Mouse (Mus musculus): Measurements from ENCODE around the gene Dnah11.
"Not testable (repeated sequence)": the region's sequence is repeated elsewhere in the genome, so short reads cannot be mapped to it uniquely, and the experiment has no call there.

Dnah11 gene

DNA sequence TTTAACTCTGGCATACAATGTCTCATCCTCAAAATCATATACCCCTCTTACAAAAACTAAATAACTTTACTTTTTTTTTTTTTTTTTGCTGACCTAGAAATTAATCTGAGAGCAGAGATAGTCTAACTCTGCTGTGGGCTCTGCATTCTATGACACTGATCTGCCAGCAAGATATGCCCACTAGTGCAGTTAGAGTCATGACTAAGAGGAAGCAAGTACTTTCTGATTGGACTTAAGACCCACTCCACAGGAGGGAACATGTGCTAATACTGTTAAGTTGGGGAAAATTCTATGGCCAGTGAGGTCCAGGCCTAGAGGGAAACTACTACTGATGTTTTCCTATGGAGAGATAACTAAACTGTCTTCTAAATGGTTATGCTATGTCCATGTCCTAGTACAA, 225.1 kb downstream of the Dnah11 start:
- no peak for DNase-seq (ENCODE audit: low spot score)

DNA sequence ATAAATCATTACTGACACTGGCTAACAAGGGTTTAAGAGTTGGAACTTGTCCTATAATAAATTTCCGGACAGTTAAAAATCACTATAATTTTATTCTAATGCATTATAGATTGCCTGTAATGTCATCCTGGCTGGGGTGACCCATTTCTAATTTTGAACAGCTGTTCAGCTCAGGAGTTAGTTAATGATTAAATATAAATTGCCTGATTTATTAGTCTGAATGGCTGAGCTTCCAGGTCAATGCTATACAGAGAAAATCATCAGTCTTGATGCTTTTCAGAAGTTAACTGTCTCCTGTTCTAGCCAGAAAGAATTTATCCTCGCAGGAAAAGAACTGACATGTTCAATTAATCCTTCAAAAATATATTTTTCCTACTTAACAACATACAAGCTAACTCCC, 236.1 kb downstream of the Dnah11 start:
- no peak for DNase-seq (ENCODE audit: low spot score)

DNA sequence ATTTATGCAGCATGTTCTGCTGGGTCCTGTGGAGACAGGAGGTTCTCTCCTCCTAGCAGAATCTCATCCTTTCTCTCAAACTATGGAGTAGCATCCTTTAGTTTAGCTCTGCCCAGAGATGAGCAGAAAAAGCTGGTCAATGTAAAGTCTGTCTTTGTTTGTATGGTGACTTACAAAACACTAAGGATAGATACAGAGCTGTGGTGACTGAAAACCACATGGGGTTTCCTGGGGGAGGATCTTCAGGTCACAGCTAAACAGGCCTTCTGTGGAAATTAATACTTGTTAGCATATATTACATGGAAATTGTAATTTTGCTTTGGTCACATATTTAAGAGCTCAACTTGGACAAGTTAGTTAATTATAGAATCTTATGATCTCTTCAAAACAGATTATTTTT, 239.6 kb downstream of the Dnah11 start:
- no peak for DNase-seq (ENCODE audit: low spot score)

DNA sequence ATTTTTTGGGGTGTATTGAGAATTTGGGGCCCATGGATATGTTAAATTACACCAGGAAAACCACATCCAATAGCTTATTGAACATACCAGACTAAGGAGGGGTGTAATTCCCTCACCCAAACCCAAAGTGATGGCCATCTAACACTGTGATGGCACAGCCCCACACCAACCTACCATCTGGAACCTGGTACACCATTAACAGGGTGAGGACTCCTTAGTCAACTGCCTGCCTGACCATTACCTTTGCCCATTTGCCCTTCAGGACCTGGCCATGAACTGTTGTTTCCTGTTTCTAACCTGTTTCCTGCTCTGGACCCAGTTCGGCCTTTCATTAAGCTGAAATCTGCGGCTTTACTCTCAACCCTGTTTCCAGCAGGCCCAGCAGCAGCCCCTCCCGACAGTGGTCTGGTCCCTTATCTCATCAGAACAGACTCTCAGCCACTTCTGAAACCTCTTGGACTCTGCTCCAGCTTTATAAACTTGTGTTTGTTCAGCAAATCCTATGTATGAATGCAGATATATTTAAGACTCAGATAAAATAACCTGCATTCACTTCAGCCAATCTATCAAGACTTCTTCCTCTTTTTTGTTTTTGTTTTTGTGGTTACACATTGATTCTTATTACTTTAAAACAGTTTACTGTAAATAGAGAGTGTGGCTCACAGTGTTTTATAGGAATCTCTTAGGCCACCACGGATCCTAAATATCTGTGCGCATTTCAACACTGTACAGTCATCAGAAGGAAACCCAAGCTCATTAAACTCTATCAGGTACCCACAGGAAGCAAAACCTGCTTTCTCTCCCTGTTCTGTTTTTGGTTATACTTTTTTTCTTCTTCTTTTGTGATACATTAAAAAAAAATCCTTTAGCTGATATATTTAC, 251.8 kb downstream of the Dnah11 start:
- no peak for DNase-seq (ENCODE audit: low spot score)

DNA sequence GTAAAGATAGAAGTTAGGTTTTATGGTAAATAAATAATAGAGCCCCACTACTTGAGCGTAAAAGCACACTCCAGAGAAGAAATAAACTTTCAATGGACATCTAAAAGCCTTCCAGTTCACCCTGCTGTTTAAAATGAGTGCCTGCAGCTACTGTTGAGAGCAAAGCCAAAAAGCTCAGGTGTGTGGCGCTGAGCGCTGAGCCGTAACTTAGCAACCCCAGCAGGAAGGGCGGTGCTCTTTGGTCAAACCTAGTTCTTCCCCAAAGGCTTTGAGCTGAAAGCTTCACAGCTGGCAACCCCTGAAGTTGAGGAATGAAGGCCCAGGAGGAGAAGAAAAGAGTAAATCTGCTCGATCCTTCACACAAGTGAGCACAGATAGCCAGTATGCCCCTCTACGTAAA, 256.9 kb downstream of the Dnah11 start:
- DNase-seq (ENCODE audit: low spot score), result no peak

DNA sequence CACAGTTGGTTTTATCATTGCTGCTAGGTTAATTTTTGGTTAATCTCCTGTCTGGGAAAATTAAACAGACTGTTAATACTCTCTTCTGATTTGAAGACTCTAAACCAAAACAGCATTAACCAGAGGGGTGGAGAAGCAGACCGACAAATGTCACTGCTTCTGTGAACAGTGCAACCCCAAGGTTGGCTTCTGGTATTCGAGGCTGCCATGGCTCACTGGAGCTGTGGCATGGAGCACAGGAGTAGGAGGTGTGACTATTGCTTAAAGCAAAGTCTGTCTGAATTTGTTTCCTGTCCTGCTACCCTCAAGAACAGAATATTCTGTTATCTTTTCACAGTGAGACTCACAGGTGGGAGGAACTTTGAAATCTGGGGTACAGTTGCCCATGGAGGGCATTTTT, 260.6 kb downstream of the Dnah11 start:
- DNase-seq (ENCODE audit: low spot score), result no peak

DNA sequence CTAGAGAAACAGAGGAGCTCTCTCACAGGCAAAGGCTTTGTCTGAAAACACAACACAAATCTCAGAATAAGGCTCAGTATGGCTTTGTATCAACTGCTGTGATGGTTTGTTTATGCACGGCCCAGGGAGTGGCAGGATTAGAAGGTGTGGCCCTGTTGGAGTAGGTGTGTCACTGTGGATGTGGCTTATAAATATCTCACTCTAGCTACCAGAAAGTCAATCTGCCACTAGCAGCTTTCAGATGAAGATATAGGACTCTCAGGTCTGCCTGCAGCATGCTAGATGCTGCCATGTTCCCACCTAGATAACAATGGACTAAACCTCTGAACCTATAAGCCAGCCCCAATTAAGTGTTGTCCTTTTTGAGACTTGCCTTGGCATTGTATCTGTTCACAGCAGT, 266.8 kb downstream of the Dnah11 start:
- DNase-seq (ENCODE audit: low spot score), result no peak

DNA sequence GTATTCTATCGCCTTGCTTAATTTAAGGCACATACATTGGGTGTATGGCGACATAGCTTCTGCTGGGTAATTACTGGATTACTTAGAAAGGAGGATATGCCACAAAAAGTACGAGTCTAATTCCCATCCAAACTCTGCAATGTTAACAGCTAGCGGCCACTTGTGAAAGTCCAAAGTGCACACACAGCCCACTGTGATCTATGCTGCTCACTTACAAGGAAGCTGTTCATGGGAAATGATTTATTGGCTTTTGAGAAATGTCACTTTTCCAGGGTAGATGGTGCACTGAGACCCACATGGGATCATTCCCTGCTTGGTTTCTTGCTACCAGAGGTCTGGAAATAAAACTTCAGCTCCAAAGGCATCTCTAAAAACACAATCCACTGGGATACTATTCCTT, 269.1 kb downstream of the Dnah11 start:
- no peak for DNase-seq (ENCODE audit: low spot score)

DNA sequence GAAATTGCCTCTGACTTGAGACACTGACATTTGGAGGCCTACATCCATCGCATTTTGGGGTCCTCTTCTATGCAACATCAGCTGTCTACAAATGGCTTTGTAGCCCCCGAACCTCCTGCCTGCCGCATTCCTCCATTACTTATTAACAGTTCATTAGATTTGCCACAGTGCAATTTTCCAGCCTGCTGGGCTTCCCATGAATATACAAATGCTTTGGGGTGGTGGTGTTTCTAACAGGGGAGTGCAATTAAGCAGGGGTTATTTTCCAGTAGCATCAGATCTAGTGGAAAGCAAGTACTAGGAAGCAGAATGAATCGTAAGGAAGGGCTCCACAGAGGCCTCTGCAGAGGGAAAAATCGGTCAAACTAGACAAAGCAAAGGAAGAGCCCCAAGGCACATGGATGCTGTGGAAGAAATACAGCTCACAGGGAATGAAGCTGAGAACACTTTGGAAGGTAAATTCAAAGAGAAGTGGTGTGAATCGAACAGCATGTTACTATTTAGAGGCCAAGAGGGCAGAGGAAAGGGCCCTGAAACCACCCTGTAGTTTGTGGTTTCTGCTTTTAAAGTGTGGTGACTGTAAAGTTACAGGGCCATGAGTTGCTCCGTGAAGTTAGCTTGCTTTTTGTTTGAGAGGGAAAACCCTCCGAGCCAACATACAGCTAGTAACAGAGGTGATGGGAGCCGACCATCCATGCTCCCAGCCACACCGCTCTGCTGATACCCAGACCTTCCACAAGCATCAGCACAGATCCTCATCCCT, 282.8 kb downstream of the Dnah11 start:
- DNase-seq (ENCODE audit: low spot score), result peak; percentile 44

DNA sequence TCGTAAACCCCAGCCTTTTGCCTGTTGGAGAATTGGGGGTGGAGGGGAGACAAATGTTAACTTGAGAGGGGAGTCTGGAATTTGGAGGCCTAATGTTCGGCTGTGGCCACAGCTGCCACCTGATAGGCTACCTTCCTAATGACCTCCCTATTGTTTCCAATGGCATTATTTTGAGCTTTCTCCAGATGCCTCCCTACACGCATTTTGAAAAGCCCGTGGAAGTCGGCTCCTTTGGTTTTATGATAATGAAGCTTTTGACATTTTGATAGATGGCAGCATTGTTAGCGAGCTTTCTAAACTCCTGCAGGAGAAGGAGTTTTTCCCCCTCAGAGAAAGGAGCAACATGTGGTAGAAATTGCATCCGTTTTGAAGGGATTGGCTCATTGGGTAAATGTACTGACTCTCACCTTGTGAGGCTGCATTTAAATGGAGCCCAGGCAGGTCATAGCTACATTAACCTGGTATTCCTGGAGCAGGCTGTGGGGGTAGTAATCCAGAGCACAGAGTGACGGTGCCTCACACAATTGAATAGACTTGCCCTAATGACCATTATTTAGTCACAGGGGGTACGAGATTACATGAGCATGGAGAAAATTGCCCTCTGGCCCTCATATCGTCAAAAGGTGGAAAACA, 284.1 kb downstream of the Dnah11 start:
- DNase-seq (ENCODE audit: low spot score), result peak; percentile 54

DNA sequence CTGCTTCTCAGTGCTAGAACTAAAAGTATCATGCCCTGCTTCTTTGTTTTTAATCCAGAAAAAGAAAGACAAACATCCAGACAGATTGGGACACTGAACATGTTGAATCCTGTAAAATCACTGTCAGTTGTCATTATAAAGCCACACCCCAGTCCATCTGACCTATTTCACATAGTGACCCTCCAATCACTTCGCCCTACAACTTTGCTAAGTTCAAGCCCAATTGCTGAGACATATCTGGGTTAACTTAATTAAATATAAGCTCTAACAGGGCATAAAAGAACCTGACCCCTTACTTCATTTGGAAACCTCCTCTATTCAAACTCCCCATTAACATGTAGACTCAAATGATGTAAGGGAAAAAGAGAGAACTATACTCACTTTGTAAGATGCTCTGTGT, 287.4 kb downstream of the Dnah11 start:
- DNase-seq (ENCODE audit: low spot score), result no peak

DNA sequence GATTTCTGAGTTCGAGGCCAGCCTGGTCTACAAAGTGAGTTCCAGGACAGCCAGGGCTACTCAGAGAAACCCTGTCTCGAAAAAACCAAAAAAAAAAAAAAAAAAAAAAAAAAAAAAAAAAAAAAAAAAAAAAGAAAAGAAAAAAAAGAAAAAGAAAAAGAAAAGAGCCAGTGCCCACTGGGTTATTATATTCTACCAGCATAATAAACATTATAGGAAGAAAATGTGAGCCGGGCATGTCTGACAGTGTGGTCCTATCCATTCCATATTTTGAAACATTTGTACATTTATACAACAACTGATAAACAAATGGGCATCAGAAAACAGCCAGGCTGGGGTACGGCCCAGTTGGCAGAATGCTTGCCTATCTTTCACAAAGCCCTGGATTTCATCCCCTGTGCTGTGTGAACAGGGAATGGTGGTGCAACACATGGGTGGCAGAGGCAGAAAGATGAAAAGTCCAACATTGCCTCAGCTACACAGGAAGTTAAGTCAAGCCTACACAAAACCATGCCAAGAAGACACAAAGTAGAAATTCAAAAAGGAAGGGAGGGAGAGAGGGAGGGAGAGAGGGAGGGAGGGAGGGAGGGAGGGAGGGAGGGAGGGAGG, 293.5 kb downstream of the Dnah11 start:
- DNase-seq (ENCODE audit: low spot score), result not testable (repeated sequence)

DNA sequence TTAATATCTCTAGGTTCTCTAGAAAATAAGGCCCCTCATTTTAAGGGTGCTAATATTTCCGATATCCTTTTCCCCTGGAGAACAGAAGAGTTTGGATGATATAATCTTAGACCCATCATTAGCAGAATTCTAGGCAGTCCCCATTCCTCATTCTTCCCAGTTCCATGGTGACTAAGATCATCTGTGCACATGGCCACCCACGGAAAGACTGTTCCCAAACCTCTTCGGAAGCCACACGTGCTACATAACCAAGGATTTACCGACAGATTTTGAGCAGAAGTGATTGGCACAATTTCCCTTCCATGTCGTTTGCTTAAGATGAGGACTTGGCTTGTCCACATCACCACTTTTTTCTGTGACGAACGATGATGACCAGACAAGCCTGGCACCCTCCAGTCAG, 295.2 kb downstream of the Dnah11 start:
- no peak for DNase-seq (ENCODE audit: low spot score)

DNA sequence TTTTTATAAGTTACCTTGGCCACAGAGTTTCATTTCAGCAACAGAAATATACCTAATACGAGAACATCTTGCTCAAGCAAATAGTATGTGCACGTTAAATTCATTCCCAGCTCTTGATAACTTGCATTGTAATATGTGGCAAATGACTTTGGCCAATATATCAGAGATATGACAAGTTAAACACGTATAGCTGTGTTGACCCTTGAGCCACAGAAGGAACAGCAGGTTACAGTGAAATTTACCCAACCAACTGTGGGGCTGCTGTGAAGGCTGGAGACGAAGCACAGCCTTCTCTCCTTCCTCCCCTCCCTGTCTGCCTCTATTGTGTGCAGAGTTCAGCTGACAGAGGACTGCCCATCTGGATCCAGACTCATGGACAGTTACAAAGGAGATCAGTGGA, 297.5 kb downstream of the Dnah11 start:
- DNase-seq (ENCODE audit: low spot score), result not testable (repeated sequence)

DNA sequence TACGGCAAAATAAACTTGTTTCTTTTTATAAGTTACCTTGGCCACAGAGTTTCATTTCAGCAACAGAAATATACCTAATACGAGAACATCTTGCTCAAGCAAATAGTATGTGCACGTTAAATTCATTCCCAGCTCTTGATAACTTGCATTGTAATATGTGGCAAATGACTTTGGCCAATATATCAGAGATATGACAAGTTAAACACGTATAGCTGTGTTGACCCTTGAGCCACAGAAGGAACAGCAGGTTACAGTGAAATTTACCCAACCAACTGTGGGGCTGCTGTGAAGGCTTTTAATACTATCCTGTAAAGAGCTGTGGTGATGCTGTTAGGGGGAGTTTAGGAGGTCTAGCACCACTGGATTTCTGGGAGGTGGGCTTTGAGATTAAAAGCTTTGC, 298.0 kb downstream of the Dnah11 start:
- not testable (repeated sequence) for DNase-seq (ENCODE audit: low spot score)

DNA sequence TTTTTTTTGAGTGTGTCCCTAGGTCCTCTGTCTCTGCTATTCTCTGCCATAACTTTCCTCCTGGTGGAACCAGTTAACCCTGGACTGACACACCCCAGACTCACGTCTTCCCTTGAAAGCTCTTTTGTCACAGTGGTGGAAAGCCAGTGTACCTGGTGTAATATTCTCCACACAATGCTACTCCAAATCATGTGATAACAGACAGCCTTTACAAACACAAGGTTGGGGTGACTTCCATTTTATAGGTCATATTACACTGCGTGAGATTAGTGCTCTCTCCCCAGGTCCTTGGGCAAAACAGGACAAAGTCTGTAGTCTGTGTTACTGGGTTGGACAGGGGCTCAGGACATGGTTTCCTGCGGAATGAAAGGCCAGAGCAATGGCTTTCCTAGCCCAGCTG, 311.4 kb downstream of the Dnah11 start:
- no peak for DNase-seq (ENCODE audit: low spot score)

DNA sequence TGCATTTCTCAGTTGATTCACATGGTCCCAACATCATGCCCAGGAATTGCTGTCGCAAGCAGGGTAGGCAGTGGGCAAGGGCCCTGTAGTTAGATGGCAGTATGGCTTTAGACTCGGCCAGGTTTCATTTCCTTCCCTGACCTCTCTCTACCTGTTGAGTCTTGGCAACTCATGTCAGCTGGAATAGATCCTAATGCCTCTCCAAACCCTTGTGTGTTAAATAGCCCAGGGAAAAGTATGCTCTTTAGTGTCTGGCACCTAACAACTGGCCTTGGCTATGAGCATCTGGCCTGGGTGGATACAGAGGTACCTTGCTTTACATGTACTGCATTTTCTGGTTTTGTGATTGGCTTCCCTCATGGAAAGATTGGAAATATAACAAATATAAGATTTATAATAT, 314.2 kb downstream of the Dnah11 start:
- no peak for DNase-seq (ENCODE audit: low spot score)

DNA sequence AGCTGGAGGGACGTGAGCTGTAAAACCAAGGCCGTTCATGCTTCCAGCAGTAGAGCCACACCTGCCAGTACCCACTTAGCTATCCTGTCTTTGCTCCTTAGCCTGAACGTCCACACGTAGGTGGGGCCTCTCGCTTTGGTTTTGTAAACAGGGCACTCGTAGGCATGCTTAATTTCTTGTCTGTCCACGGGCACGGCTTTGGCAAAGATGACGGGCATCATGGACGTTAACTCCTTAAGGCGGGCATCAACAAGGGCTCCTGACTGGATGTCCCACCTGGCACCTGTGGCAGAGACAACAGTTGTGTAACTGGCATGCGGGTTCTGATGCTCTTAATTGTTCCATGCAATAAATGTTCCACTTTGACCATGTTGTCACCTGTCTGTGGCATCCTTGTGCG, 320.5 kb downstream of the Dnah11 start:
- DNase-seq (ENCODE audit: low spot score), result no peak

DNA sequence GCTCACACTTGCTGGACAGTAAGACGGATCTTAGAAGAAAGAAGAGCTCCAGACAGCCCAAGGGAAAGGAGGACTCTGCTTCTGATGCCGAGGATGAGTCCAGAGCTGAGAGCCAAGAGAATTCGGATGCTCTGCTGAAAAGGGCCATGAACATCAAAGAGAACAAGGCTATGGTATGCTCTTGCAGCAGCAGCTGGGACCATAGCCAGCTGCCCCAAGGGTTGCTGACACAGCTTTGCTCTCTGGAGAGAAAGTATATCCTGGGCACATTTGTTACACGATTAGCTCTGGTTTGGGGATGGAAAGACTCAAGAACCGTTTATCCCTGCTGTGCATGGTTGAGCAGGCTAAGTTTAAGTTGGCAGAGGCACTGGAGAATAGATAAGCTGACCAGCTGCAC, 326.6 kb downstream of the Dnah11 start:
- DNase-seq (ENCODE audit: low spot score), result no peak

DNA sequence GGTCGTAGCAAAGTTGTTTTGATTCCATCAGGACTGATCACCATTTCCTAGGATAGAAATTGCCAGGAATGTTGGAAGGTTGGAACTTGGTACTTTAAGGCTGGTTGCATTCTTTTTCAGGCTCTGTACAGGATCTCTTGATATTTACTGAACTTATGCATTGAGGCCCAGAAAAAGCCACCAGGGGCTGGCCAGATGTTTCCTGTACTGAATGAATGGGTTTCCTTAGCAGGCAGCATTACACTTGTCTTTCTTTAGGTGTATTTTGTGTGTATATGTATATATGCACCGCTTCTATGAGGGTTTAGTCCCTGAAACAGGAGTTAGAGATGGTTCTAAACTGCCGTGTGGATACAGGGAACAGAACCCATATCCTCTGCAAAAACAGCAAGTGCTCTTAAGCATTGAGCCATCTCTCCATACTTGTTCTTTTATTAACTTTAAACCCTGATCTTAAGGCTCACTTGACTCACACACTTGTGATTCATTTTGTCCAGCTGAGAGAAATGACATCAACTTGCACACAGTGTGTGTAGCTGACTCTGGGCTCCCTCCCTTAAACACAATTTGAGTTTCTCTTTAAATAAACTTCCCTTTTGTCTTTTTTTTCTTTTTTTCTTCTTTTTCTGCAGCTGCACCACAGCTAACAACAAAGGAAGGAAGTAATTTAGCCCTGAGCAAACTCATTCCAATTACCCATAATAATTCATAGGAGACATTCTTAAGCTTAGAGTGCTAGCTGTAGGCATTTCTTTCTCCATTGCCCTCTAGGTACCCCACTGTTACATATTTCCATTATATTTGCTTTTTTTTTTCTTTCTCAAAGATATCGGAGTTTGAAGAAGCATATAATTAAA, 330.9 kb downstream of the Dnah11 start:
- no peak for DNase-seq (ENCODE audit: low spot score)

DNA sequence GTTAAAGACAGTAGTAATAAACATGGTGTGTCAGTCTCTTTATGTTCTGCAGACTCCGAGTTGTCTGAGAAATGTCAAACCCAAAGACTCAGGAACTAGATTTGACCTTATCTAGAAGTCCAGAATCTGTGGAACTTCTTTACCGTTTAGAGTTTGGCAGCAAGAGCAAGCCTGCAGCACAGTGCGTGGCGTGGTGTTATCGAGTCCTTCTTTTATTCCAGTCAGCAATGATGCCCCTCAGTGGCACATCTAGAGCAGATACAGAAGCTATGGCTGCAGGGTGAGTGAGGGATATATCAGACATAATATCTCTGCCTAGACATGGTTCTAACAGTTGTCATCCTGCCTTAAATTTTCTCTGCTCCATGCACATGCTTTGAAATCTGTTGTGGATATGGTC, 336.2 kb downstream of the Dnah11 start:
- DNase-seq (ENCODE audit: low spot score), result no peak

DNA sequence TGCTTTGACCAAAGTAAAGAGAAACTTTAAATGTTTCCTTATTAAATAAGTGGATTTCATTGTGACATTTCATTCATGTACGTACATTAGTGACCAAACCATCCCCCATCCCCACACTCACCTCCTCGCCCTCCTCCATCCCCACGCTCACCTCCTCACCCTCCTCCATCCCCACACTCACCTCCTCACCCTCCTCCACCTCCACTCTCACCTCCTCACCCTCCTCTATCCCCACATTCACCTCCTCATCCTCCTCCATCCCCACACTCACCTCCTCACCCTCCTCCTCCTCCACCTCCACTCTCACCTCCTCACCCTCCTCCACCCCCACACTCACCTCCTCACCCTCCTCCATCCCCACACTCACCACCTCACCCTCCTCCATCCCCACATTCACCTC, 337.6 kb downstream of the Dnah11 start:
- DNase-seq (ENCODE audit: low spot score), result no peak
